Mouse (Mus musculus) skeletal muscle tissue, adult 2 months (tissue): ENCODE data around the gene Cib4.

ENCODE experiments used
- DNase-seq: peaks from one replicate; pipeline ENCODE4 v3.0.0-alpha.2; 2012; ENCODE audit warnings: low read depth, low spot score

The Cib4 gene

GRCm38 (mm10) chr5:30545698-30546097 is at the start of gene Cib4:
TSS of gene Cib4 (minus strand) at chr5:30545836.
- DNase-seq = no peak

DNA sequence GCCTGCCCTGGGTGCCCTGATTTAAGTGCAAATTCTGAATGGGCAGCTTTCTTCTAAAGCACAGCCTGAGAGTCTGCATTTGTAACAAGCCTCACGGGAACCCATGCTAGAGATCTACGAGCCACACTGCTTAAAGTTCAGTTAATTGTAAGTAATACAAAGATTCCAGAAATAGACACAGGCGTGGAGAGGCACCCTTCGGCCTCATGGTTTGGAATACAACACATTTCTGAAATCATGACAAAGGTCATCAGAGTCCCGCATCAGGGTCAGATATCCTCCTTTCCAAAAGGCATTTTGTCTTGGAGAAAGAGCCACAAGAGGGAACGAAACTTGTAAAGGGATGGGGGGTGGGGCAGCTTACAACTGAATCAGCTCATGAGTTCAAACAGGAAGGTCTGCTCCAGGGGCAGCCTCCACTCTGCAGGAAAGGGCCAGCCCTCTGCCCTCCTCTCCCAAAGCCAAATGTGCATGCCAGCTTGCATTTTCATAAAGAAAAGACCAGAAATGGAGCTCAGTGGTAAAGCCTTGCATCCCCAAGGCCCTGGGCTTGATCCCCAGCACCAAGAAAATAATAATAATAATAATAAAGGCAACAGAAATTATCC is 49.4 kb upstream of the Cib4 start:
- no peak for DNase-seq

- no peak for DNase-seq
Observed at GRCm38 (mm10) chr5:30593811-30594504, 48.3 kb upstream of the Cib4 start.

DNA sequence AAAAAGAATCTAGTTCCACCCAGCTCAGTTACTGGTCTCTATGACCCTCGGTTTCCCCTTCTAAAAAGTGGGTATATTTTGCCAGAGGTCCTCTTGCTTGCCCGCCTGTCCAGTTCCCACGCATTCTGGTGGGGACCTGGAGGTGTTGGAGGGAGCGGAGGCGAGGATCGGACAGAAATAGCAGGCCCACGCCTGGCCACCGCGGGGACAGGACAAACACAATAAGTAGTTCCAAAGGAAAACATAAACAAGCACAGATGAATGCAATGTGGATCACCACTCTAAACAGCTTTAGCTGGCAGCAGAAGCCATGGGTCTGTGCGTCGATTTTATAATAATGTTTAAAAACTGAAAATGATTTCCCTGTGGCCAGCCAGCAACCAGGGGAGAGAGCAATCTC is 47.7 kb upstream of the Cib4 start:
- no peak for DNase-seq

DNA sequence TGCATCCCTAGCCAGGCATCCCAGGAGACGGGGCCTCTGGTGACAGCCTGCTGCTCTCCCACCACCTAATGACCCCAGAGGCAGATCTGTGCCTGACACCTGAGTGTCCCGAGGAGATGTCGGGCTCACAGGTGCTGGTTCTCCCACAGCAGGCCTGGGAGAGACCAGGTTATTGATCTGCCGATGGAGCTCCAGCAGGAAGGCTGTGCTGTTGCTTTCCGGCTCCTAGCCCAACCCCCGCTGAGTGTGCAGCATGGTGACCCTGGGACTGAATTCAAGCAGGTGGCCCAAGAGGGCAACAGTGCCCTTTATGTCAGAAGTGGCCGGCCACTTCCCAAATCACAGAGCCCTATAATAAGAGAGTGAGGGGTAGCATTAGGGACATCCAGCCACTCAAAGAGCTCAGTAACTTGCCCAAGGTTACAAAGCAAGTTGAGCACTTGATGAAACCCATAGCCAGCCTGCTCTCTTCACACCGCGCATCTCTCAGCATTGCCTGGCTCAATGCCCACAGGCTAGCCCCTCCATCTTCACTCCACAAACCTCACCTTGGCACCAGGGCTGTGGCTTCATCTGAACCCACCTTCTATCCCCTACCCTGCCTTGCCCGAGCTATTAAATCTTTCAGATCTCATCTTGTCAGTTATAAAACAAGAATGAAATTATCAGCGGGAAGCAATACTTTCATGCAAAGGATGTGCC is 46.8 kb upstream of the Cib4 start:
- no peak for DNase-seq

GRCm38 (mm10) chr5:30591786-30592185 is 46.1 kb upstream of the Cib4 start:
- DNase-seq = no peak

GRCm38 (mm10) chr5:30591205-30591731 is 45.6 kb upstream of the Cib4 start:
- DNase-seq = no peak

DNA sequence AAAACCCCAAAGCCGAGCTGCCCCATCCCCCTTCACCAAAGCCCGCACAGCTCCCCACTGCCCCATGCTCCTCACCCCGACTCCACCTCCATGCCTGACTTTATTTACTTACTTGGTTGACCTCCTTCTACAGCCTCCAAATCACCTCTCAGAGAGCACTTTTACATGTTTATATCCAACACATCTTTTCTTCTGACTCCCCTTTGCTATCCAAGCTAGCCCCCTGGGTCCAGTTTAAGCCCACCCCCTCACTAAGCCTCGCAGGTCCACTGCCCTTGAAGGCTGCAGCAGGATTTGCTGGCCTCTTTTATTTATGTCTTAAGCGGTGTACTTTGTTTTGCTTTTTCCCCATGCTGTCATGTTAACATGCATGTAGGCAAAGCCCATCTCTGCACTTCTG is 44.6 kb upstream of the Cib4 start:
- DNase-seq = no peak

- DNase-seq = no peak
Observed at GRCm38 (mm10) chr5:30589546-30589945, 43.9 kb upstream of the Cib4 start.

DNA sequence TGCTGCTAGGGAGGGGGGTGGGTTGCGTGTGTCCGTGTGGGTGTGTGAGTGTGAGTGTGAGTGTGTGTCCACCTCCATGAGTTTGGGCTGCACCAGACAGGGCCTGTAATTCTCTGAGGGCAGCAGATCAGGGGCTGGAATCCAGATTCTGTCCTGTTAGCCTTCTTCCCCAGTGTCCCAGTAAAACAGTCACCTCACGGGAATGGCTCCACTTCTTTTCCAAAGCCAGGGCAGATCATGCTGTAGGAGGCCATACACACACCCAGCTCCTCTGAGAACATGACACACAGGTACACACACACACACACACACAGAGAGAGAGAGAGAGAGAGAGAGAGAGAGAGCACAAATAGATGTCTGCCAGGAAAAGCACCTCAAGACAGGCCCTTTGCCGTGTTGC is 43.4 kb upstream of the Cib4 start:
- DNase-seq = no peak

DNA sequence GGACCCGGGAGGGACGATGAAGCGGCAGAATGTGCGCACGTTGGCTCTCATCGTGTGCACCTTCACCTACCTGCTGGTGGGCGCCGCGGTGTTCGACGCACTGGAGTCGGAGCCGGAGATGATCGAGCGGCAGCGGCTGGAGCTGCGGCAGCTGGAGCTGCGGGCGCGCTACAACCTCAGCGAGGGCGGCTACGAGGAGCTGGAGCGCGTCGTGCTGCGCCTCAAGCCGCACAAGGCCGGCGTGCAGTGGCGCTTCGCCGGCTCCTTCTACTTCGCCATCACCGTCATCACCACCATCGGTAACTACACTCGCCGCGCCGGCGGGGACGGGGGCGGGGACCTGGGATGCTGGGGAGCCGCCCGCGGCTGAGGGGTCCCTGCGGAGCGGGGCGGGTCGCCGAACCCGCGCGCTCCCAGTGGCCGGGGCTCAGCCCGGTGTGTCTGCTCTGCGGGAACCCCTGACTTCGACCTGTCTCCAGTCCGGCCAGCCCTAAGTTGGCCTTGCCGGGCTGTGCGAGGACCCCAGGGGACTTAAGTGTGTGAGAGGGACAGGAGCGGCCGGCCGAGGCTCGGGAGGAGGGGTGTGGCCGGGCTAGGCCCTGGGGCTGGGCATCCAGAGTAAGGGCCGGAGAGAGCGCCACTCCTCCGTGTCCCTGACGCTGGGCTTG is 42.8 kb upstream of the Cib4 start:
- no peak for DNase-seq

DNA sequence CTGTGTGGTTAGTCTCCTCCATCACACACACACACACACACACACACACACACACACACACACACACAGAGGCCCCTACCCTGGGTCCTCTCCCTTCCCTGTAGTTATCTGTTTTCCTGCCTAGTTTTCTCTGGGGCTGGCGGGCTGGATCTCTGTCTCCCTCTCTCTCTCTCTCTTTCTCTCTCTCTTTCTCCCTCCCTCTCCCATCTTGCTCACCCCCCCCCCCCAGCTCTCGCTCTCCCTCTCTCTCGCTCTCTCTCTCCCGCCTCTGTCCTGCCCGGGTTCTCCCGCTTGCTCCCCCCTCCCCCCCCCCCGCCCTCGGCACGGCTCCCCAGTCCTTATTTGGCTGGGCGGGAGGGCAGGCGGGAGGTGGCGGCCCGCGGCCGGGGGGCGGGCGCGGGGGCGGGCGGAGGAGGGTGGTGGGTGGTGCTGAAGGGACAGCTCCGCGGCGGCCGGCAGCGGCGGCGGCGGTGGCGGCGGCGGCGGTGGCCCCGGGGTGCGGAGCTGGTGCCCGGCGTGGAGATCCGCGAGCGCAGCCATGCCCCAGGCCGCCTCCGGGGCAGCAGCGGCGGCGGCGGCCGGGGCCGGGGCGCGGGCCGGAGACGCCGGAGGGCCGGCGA is 42.2 kb upstream of the Cib4 start, which contains the start of gene Kcnk3:
TSS of gene Kcnk3 (plus strand) at position 490 of the 620 bp plus-strand sequence.
- DNase-seq = no peak

- no peak for DNase-seq
Observed at GRCm38 (mm10) chr5:30587101-30587500, 41.5 kb upstream of the Cib4 start.

- no peak for DNase-seq
Observed at GRCm38 (mm10) chr5:30586616-30587015, 41.0 kb upstream of the Cib4 start.

GRCm38 (mm10) chr5:30582017-30582416 is 36.4 kb upstream of the Cib4 start:
- no peak for DNase-seq

GRCm38 (mm10) chr5:30580725-30581124 is 35.1 kb upstream of the Cib4 start:
- no peak for DNase-seq

DNA sequence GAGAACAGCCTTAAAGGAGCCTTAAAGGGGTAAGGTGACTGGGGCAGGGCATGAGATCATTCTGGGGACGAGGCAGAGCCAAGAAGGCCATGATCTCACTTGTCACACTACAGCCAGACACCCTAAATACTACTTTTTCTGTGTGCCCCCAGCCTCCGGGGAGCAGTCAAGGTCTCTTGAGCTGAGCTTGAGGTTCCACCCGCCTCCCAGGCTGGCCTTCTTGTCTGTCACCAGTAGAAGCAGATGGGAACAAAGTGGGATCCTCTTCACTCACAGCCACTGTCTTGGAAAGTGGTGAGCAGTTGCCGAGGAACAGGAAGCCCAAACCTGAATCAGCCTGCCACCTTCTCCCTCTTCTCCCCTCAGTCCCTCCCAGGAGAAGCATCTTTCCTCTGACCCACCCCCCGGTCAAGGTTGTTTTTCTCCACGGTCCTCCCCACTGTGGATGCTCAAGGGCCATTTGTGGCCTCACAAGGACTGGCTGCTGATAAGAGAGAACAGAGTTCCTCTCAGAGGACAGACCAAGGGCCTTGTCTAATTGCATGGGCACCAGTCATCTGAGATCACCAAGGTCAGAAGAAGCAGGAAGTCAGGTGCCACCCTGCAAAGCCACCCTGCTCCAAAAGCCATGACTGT is 32.9 kb upstream of the Cib4 start:
- no peak for DNase-seq

GRCm38 (mm10) chr5:30577654-30578310 is 32.1 kb upstream of the Cib4 start:
- DNase-seq = no peak

- no peak for DNase-seq
Observed at GRCm38 (mm10) chr5:30577251-30577650, 31.6 kb upstream of the Cib4 start.

DNA sequence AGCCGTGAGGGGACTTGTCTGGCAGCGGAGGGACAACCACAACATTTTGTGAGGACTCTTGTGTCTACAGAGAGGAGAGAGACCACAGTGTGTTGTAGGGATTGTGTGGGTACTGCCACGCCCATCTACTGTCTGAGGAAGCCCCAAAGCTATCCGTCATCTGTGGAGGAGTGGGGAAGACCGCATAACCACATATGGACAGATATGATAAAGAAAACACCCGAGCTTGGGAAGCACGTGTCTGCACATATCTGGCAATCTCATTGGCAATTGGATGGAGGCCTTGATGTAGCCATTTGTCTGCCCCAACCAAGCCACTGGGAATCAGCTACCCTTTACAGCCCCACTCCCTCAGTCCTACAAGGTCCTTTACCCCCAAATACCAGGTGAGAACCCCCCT is 30.6 kb upstream of the Cib4 start:
- no peak for DNase-seq

DNA sequence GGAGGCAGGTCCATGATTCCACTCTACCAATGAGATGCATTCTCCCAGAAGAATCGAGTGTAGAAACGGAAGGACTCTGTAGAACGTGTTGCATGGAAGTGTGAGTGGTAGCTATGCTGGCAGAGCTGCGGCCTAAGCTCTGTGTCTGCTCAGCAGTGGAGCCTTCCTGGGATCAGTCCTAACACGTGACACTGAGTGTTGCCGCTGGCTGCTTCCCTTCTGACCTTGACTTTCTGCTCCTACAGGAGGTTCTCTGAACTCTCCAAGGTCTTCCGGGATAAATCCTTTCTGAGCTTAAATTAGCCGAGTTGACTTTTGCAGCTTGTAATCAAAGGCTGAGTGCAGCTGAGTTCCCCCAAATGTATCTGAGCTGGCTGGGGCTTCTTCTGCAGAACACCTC is 28.7 kb upstream of the Cib4 start:
- DNase-seq = no peak
